Mouse (Mus musculus) kidney, embryonic 14.5 days (tissue): Measurements from ENCODE around the gene Acsbg1. TPM values are rescaled to one million over a fixed set of nuclear protein-coding genes. Genes with fewer than 3 reads are reported as not detected.

Source experiments
- ATAC-seq: fragments of 200-750 bp; cut with Nextera tagmentation; 2 replicates; pipeline ENCODE4 v1.8.0; 2017; ENCODE audit warnings: moderate number of reproducible peaks, mild to moderate bottlenecking, moderate TSS enrichment, moderate library complexity; ENCODE audit not compliant: low FRiP score, low TSS enrichment
- H3K27ac ChIP-seq: fragments of 300-500 bp; sonication (generic); 2 replicates; pipeline ENCODE4 v1.5.1; 2014; ENCODE audit warnings: low read depth, mild to moderate bottlenecking, low read length, moderate library complexity, mixed read lengths
- H3K27me3 ChIP-seq: fragments of 300-500 bp; sonication (generic); 2 replicates; pipeline ENCODE4 v1.6.1; 2014; ENCODE audit warnings: mild to moderate bottlenecking, low read length; ENCODE audit not compliant: control insufficient read depth, insufficient read depth
- H3K36me3 ChIP-seq: fragments of 300-500 bp; sonication (generic); 2 replicates; pipeline ENCODE4 v1.6.1; 2014; ENCODE audit warnings: low read length, mixed read lengths; ENCODE audit not compliant: control insufficient read depth, insufficient read depth
- H3K4me1 ChIP-seq: fragments of 300-500 bp; sonication (generic); 2 replicates; pipeline ENCODE4 v1.6.1; 2014; ENCODE audit warnings: low read length, mixed read lengths; ENCODE audit not compliant: control insufficient read depth, insufficient read depth
- H3K4me2 ChIP-seq: fragments of 300-500 bp; sonication (generic); replicated peaks from 2 replicates; pipeline ENCODE4 v1.6.1; 2014; ENCODE audit warnings: low read depth, mild to moderate bottlenecking, low read length
- H3K4me3 ChIP-seq: fragments of 300-500 bp; sonication (generic); 2 replicates; pipeline ENCODE4 v1.5.1; 2014; ENCODE audit warnings: mild to moderate bottlenecking, low read length
- H3K9ac ChIP-seq: fragments of 300-500 bp; sonication (generic); 2 replicates; pipeline ENCODE4 v1.6.1; 2014; ENCODE audit warnings: low read depth, mild to moderate bottlenecking, low read length, moderate library complexity
- H3K9me3 ChIP-seq: fragments of 300-500 bp; sonication (generic); 2 replicates; pipeline ENCODE4 v1.6.1; 2016; ENCODE audit warnings: low read length; ENCODE audit not compliant: control insufficient read depth
- WGBS: fragments of 180-500 bp; shearing (Covaris S2); extraction: QIAGEN DNeasy Blood & Tissue Kit; methylation state at CpG from one replicate; pipeline ENCODE4 v1.1.7; 2014; 5-methylcytosine and 5-hydroxymethylcytosine counted together
- polyA plus RNA-seq: library from polyadenylated mRNA; unstranded; fragments of >200 nt; fragmentation: Nextera tagmentation; extraction: Ambion mirVana; gene quantifications from 2 replicates; pipeline ENCODE4 v1.2.1, GENCODE M21; 2014

The Acsbg1 gene
- polyA plus RNA-seq, 1 experiment from 2014 or later: 3.0 TPM

DNA sequence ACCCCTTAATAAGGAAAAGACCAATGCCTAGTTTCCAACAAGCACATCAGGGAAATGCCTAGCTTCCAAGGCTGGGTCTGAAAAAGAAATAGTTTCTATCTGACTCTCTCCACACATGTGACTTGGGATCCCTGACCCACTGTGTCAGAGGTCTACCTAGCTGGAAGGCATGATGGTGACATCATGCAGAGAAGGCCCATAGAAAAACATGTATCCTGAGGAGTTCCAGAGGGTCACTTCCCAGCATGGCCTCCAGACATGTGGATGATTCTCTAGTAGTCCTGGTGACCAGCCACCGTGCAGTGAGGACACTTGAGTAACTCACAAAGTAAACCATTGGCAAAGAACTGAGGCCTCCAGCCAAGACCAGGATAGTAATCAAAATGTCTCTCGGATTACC, 5.8 kb downstream of the Acsbg1 start:
- Histone ChIP-seq H3K4me3 (no peak overlapping the region), H3K36me3 (no peaks in the 10 kb centered on the region), H3K27me3 (no peaks in the 10 kb centered on the region), H3K9ac (no peak overlapping the region), H3K27ac (no peak overlapping the region), H3K4me2 (no peak overlapping the region), H3K9me3 (no peaks in the 10 kb centered on the region), H3K4me1 (no peaks in the 10 kb centered on the region)
- ATAC-seq: no peak
- 77% methylated on average over 2 of the region's 2 CpGs for WGBS

DNA sequence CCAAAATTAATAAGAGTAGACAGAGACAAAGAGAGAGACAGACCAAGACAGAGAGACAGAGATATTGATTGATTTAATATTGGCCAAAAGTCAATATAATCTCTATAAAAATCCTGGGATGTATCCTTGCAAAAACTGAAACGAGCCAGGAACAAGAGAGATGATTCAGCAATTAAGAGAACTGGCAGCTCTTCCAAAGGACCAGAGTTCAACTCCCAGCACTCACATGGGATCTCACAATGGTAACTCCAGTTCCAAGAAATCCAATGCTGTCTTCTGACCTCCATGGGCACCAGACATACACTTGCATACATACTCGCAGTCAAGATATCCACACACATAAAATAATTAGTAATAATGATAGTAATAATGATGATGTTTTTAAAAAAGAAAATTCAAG, 8.9 kb downstream of the Acsbg1 start:
- 82% methylated on average over 2 of the region's 2 CpGs for WGBS
- Histone ChIP-seq H3K4me1 (no peaks in the 10 kb centered on the region), H3K27me3 (no peaks in the 10 kb centered on the region), H3K27ac (no peak overlapping the region), H3K4me2 (no peak overlapping the region), H3K36me3 (no peaks in the 10 kb centered on the region), H3K4me3 (no peak overlapping the region), H3K9ac (no peak overlapping the region), H3K9me3 (no peaks in the 10 kb centered on the region)
- ATAC-seq: no peak

DNA sequence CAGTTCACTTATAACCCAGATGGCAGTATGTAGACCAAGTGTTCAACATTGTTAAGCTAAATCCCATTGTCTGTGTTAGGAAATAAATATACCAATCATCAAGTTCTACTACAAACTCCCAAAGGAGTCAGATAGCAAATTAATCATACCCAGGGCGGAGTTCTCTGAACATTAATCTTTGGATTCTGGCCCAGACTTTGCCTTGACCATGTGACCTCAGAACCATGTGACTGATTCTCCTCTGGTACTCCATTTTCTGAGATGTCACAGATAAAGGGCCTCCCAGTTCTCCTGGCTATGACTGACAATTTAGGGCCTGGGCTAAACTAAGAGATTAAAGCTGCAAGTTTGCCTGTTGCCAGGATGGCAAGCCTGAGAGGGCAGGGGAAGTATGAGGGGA, 12.3 kb downstream of the Acsbg1 start:
- 71% methylated on average over 1 of the region's 1 CpGs for WGBS
- H3K9ac ChIP-seq: no peak overlapping the region
- no peak overlapping the region for H3K4me3 ChIP-seq
- H3K4me1 ChIP-seq: 0 out of 2 replicates have a peak, but pooled peaks cover 4% of the 10 kb centered on the region
- H3K36me3 ChIP-seq: no peaks in the 10 kb centered on the region
- H3K9me3 ChIP-seq: no peaks in the 10 kb centered on the region
- H3K4me2 ChIP-seq: no peak overlapping the region
- H3K27me3 ChIP-seq: no peaks in the 10 kb centered on the region
- no peak for ATAC-seq
- no peak overlapping the region for H3K27ac ChIP-seq

DNA sequence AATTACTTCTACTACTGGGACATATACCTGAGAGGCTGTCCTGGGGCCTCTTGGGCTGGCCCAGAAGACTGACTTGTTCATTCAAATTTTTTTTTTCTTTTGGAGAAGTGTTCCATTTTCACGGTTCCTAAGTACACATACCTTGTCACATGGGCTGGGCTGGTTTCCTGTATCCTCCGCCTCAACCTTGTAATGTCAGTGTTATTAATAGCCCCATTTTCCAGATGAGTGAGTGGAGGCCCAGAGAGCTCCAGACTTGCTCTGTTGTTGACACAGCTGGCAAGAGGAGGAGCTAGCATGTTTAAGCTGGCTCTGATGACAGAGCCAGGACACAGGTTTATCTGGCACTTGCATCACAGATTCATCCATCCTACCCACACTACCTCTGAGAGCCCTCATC, 14.2 kb downstream of the Acsbg1 start:
- peak; percentile 44; the same call in 1 of the 2 replicates for ATAC-seq

DNA sequence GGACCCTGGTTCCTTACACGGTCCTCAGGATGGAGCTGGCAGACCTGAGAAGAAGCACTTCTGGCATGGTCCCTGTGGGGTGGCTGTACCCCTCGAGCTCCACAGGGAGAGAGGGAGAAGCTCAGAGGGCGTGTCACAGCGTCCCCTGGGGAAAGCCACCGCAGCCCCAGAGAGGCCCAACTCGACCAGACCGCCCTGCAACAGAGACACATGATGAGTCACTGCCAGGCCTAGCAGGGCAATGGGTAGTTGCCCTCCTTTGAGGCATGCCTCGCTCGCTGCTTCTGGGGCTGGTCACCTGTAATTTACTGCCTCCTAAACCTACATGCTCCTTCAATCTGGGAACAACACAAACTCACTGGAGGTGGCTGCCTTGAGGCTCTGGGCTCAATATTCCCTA, 15.4 kb downstream of the Acsbg1 start:
- no peaks in the 10 kb centered on the region for H3K9me3 ChIP-seq
- 75% methylated on average over 9 of the region's 9 CpGs for WGBS
- no peaks in the 10 kb centered on the region for H3K36me3 ChIP-seq
- ATAC-seq: no peak
- no peak overlapping the region for H3K4me2 ChIP-seq
- no peak overlapping the region for H3K27ac ChIP-seq
- H3K9ac ChIP-seq: no peak overlapping the region
- no peak overlapping the region for H3K4me3 ChIP-seq
- H3K27me3 ChIP-seq: no peaks in the 10 kb centered on the region
- 0 out of 2 replicates have a peak, but pooled peaks cover 4% of the 10 kb centered on the region for H3K4me1 ChIP-seq

More for the DNA sequence above, 14.2 kb downstream of the Acsbg1 start:
- H3K27ac ChIP-seq: no peak overlapping the region
- no peak overlapping the region for H3K4me3 ChIP-seq
- no peaks in the 10 kb centered on the region for H3K27me3 ChIP-seq
- 0 out of 2 replicates have a peak, but pooled peaks cover 4% of the 10 kb centered on the region for H3K4me1 ChIP-seq
- 25% methylated on average over 2 of the region's 2 CpGs for WGBS
- no peaks in the 10 kb centered on the region for H3K36me3 ChIP-seq
- no peak overlapping the region for H3K9ac ChIP-seq
- no peak overlapping the region for H3K4me2 ChIP-seq
- H3K9me3 ChIP-seq: no peaks in the 10 kb centered on the region

DNA sequence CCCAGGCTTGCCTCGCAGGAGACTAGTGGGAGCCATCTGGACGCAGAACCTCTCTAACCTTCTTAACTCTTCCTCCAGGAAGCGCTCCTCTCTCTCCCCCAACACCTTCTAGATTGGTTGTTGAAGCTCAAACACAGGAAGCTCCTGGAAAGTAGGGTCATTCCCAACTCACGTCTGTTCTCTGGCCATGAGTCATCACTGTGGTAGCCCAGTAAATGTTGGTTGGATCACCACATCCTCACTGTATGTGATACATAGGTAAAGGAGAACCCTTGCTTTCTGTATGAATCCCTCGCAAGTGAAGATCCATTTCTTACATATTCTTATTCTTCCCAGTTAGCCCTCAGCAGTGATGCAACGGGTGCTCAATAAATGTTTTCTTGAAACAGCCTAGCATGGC, 16.1 kb downstream of the Acsbg1 start:
- Histone ChIP-seq H3K9ac (no peak overlapping the region), H3K27me3 (no peaks in the 10 kb centered on the region), H3K36me3 (no peaks in the 10 kb centered on the region), H3K9me3 (no peaks in the 10 kb centered on the region), H3K27ac (no peak overlapping the region), H3K4me3 (no peak overlapping the region), H3K4me2 (no peak overlapping the region), H3K4me1 (0 out of 2 replicates have a peak, but pooled peaks cover 4% of the 10 kb centered on the region)
- ATAC-seq: no peak
- 87% methylated on average over 6 of the region's 6 CpGs for WGBS

DNA sequence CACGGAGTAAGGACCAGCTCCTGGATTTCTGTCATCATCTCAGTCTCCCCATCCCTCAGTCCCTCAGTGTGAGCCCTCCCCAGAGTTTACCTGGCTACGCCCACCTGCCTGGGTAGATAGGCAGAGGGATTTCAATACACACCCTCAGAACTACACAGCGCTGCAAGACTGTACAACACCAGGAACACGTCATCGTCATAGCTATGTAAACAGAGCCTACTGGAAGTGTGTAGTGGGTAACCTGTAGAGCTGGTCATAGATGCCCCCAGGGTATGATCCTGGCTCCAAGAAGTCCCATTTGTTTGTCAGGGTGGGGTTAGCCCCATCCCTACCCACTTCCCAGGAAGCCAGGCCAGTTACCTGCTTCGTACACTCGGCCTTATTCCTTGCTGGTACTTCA, 18.5 kb downstream of the Acsbg1 start:
- Histone ChIP-seq H3K4me1 (0 out of 2 replicates have a peak, but pooled peaks cover 4% of the 10 kb centered on the region), H3K36me3 (no peaks in the 10 kb centered on the region), H3K4me3 (no peak overlapping the region), H3K4me2 (no peak overlapping the region), H3K27ac (no peak overlapping the region), H3K27me3 (no peaks in the 10 kb centered on the region), H3K9me3 (no peaks in the 10 kb centered on the region), H3K9ac (no peak overlapping the region)
- 85% methylated on average over 7 of the region's 7 CpGs for WGBS
- 0 out of 2 replicates have a peak, but pooled peaks have one; percentile 35 for ATAC-seq

DNA sequence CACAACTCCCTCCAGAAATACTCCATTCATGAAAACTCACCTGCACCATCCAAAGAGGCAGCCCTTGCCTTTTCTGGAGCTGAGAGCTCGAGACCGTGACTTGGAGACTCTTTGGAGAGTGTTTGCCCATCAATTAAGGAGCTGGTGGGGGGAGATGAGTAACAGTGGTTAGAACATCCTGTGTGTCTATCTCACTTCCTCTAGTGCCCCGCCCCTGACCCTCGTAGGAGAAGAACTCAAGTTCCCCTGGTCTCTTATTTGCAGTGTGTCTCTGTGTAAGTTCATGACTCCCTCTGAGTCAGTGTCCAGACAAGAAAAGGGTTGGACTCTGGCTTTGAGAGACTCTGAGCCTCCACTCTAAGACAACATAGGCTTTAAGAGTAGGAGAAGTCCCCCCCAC, 19.1 kb downstream of the Acsbg1 start:
- 66% methylated on average over 4 of the region's 4 CpGs for WGBS
- 0 out of 2 replicates have a peak, but pooled peaks cover 4% of the 10 kb centered on the region for H3K4me1 ChIP-seq
- no peak overlapping the region for H3K27ac ChIP-seq
- no peaks in the 10 kb centered on the region for H3K36me3 ChIP-seq
- H3K4me3 ChIP-seq: no peak overlapping the region
- no peaks in the 10 kb centered on the region for H3K9me3 ChIP-seq
- no peaks in the 10 kb centered on the region for H3K27me3 ChIP-seq
- H3K9ac ChIP-seq: no peak overlapping the region
- no peak for ATAC-seq
- no peak overlapping the region for H3K4me2 ChIP-seq

DNA sequence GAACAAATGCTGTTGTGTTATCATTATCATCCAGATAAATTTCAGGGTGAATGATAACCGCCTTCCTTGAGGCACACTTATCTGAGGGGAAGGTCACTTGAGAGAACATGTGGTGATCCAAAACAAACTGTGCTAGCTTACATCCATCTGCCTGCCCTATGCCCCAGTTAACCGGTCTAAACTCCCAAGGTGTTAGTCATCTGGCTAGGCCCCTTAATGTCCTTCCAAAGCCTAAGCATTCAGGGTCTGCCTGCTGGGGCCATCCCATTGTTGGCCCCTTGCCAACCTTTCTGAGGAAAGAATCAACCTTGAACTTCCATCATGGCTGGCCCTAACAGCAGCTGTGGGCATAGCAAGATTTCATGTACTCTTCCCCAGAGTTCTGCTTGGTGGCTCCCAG, 19.5 kb downstream of the Acsbg1 start:
- Histone ChIP-seq H3K4me1 (0 out of 2 replicates have a peak, but pooled peaks cover 3% of the 10 kb centered on the region), H3K4me3 (no peak overlapping the region), H3K9ac (no peak overlapping the region), H3K4me2 (no peak overlapping the region), H3K36me3 (no peaks in the 10 kb centered on the region), H3K27ac (no peak overlapping the region), H3K27me3 (no peaks in the 10 kb centered on the region), H3K9me3 (no peaks in the 10 kb centered on the region)
- WGBS: 65% methylated on average over 2 of the region's 2 CpGs
- ATAC-seq: no peak
